Mouse (Mus musculus): ENCODE measurements at regions not wholly inside any gene's neighbourhood (a gene's known extent, or its start where the extent isn't known, plus 50 kb on each side); places are given as distances from the start of the nearest gene placed in this dataset.
"Not testable (repeated sequence)": the region's sequence is repeated elsewhere in the genome, so short reads cannot be mapped to it uniquely, and the experiment has no call there.

DNA sequence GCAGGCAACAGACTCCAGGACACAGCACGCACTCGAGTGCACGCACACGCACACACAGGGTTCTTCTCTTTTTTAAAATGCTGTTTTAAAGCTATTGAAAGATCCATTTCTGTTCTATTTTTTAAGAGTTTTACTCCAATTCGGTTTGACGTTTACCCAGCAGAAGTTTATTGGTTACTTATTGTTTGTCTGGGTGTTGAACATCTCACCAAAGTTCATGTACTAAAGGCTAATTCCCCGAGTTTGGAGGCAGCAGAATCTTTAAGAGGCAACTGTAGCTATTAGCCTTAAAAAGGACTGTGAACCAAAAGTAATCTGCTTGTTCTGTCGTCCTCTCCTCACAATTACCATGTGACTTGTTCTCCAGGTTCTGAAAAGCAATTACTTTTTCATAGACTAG lies 263.0 kb upstream of the Nfia start:
- Histone ChIP-seq H3K4me2 (replicated peaks) (no peak overlapping the region), H3K9me3 (no peaks in the 10 kb centered on the region), H3K36me3 (no peaks in the 10 kb centered on the region), H3K27me3 (no peaks in the 10 kb centered on the region), H3K27ac (no peak overlapping the region), H3K4me1 (no peaks in the 10 kb centered on the region), H3K9ac (no peak overlapping the region), H3K4me3 (no peak overlapping the region)
- WGBS, result 84% methylated on average over 8 of the region's 8 CpGs
- ATAC-seq (ENCODE audit: low FRiP score, low read depth), result no peak

- Histone ChIP-seq H3K27me3 (no peaks in the 10 kb centered on the region), H3K27ac (no peak overlapping the region), H3K4me3 (no peak overlapping the region), H3K36me3 (no peaks in the 10 kb centered on the region), H3K4me2 (replicated peaks) (no peak overlapping the region), H3K9me3 (no peaks in the 10 kb centered on the region), H3K9ac (no peak overlapping the region), H3K4me1 (peaks cover 6% of the 10 kb centered on the region; the same call in 1 of the 2 replicates)
- 68% methylated on average over 1 of the region's 1 CpGs for WGBS
- ATAC-seq (ENCODE audit: low FRiP score, low read depth), result no peak
Measured at GRCm38 (mm10) chr4:97505734-97506133, 266.8 kb upstream of the Nfia start.

GRCm38 (mm10) chr4:97491248-97491804 lies 281.2 kb upstream of the Nfia start:
- Histone ChIP-seq H3K4me2 (replicated peaks) (no peak overlapping the region), H3K4me1 (peaks cover 9% of the 10 kb centered on the region), H3K27ac (no peak overlapping the region), H3K9ac (no peak overlapping the region), H3K36me3 (no peaks in the 10 kb centered on the region), H3K9me3 (no peaks in the 10 kb centered on the region), H3K4me3 (no peak overlapping the region), H3K27me3 (no peaks in the 10 kb centered on the region)
- ATAC-seq (ENCODE audit: low FRiP score, low read depth), result no peak
- 86% methylated on average over 2 of the region's 2 CpGs for WGBS

DNA sequence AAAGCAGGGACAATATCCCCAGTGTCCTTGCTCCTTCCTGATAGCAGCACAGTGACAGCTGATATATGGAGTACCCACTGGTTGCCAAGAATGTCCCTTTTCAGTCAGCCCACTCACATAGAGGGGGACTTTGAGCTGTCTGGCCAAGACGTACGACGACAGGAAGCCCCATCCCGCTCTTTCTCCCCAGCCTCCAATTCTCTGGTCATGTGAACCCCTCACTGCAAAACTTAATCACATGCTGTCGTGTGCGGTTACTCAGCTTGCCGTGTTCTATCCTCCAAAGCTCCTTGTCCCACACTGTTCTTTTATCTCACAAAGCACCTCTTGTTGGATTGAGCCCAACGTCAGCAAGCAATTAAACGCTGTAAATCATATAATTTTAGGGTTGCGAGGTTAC lies 286.2 kb upstream of the Nfia start:
- Histone ChIP-seq H3K9ac (no peak overlapping the region), H3K4me1 (peaks cover 30% of the 10 kb centered on the region), H3K4me2 (replicated peaks) (no peak overlapping the region), H3K27me3 (no peaks in the 10 kb centered on the region), H3K36me3 (no peaks in the 10 kb centered on the region), H3K9me3 (0 out of 2 replicates have a peak, but pooled peaks cover 3% of the 10 kb centered on the region), H3K4me3 (no peak overlapping the region), H3K27ac (no peak overlapping the region)
- no peak for ATAC-seq (ENCODE audit: low FRiP score, low read depth)
- WGBS, result 30% methylated on average over 10 of the region's 10 CpGs

DNA sequence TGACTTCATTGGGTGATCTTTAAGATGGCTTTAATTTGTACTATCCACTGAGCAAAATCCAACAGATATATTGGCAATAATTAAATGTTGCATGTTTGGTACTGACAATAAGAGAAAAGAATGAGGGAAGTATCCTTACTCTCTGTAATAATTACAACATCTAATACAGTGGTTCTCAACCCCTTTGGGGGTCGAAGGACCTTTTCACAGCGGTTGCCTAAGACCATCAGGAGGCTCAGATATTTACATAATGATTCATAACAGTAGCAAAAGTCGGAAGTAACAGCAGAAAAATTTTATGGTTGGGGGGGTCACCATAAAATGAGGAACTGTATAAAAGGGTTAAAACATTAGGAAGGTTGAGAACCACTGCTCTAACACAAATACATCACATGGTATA lies 287.3 kb upstream of the Nfia start:
- peaks cover 37% of the 10 kb centered on the region for H3K4me1 ChIP-seq
- 0 out of 2 replicates have a peak, but pooled peaks cover 3% of the 10 kb centered on the region for H3K9me3 ChIP-seq
- no peak for ATAC-seq (ENCODE audit: low FRiP score, low read depth)
- no peak overlapping the region for H3K4me3 ChIP-seq
- H3K27me3 ChIP-seq, result no peaks in the 10 kb centered on the region
- no peak overlapping the region for H3K9ac ChIP-seq
- H3K27ac ChIP-seq, result no peak overlapping the region
- WGBS, result 88% methylated on average over 3 of the region's 3 CpGs
- no peak overlapping the region for H3K4me2 ChIP-seq (replicated peaks)
- H3K36me3 ChIP-seq, result no peaks in the 10 kb centered on the region

- WGBS, result 11% methylated on average over 10 of the region's 10 CpGs
Measured at GRCm38 (mm10) chr4:97482701-97483246, 289.8 kb upstream of the Nfia start.

DNA sequence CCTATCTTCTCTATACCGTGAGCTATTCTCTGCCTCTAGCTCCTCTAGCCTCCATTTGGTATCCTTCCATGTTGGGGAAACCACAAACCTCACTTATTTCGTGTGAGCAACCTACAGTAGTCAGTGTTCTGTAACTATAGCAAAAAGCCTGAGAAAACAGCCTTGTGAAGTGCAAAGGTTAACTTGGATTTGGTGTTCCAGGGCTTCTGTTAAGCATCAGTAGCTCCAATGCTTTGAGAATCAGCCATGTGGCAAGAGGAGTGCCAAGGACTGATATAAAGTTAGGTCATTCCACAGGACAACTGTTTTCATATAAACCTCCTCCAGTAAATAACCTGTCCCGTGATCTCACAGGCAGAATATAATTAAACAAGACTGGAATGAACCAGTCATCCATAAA lies 290.7 kb upstream of the Nfia start:
- Histone ChIP-seq H3K27me3 (no peaks in the 10 kb centered on the region), H3K9ac (no peak overlapping the region), H3K27ac (no peak overlapping the region), H3K4me1 (peaks cover 49% of the 10 kb centered on the region), H3K36me3 (no peaks in the 10 kb centered on the region), H3K4me2 (replicated peaks) (no peak overlapping the region), H3K4me3 (no peak overlapping the region), H3K9me3 (0 out of 2 replicates have a peak, but pooled peaks cover 3% of the 10 kb centered on the region)
- no peak for ATAC-seq (ENCODE audit: low FRiP score, low read depth)
- 73% methylated on average over 3 of the region's 3 CpGs for WGBS

More at GRCm38 (mm10) chr4:97482701-97483246, 289.8 kb upstream of the Nfia start:
- no peak overlapping the region for H3K27ac ChIP-seq
- peak; percentile 88 for ATAC-seq (ENCODE audit: low FRiP score, low read depth)
- H3K9me3 ChIP-seq, result 0 out of 2 replicates have a peak, but pooled peaks cover 3% of the 10 kb centered on the region
- H3K4me2 ChIP-seq (replicated peaks), result peak overlapping the region; percentile 23; the same call in 1 of the 2 replicates
- no peak overlapping the region for H3K4me3 ChIP-seq
- H3K9ac ChIP-seq, result no peak overlapping the region
- no peaks in the 10 kb centered on the region for H3K27me3 ChIP-seq
- peaks cover 44% of the 10 kb centered on the region for H3K4me1 ChIP-seq
- no peaks in the 10 kb centered on the region for H3K36me3 ChIP-seq

DNA sequence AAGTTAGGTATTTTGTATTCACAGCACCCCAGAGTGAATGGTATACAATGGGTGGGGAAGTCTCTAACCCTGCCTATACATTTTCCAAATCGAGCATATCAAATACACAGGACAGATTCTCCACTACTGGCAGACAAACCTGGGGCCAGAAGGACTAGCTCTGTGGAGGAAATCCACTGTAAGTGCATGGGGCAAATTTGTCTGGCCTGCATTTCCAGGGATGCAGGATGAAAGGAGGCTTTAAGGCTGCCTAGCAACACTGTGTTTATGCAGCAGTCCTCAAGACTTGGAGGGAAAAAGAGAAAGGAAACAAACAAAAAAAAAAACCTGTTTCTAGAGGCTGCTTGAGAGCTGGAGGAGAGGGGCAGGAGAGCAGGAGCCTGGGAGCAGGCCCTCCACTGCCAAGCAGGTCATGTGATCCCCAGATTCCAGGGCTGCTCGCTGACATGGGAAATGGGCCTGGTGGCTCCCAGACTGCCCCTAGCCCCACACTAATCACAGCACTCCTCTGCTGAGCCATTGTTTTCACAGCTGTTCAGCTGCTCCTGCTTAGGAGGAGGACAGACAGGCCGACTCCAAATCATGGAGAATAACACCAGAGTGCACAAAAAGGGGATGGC lies 293.7 kb upstream of the Gm10192 start:
- peak; percentile 93 for ATAC-seq (ENCODE audit: low FRiP score, low read depth)
- H3K9ac ChIP-seq, result no peak overlapping the region
- H3K36me3 ChIP-seq, result no peaks in the 10 kb centered on the region
- H3K27ac ChIP-seq, result peak overlapping the region; percentile 63; the same call in 1 of the 2 replicates
- peaks cover 31% of the 10 kb centered on the region for H3K4me1 ChIP-seq
- 20% methylated on average over 3 of the region's 3 CpGs for WGBS
- H3K4me2 ChIP-seq (replicated peaks), result no peak overlapping the region
- H3K4me3 ChIP-seq, result no peak overlapping the region
- no peaks in the 10 kb centered on the region for H3K27me3 ChIP-seq
- H3K9me3 ChIP-seq, result 0 out of 2 replicates have a peak, but pooled peaks cover 1% of the 10 kb centered on the region

GRCm38 (mm10) chr4:97473492-97473891 lies 290.5 kb upstream of the Gm10192 start:
- not testable (repeated sequence) for H3K27me3 ChIP-seq; H3K36me3 ChIP-seq; H3K4me2 ChIP-seq (replicated peaks); ATAC-seq (ENCODE audit: low FRiP score, low read depth); H3K9me3 ChIP-seq; H3K4me3 ChIP-seq; H3K9ac ChIP-seq; H3K27ac ChIP-seq
- peaks cover 24% of the 10 kb centered on the region for H3K4me1 ChIP-seq
- 90% methylated on average over 8 of the region's 8 CpGs for WGBS

- Histone ChIP-seq H3K4me2 (replicated peaks) (0 out of 2 replicates have a peak overlapping the region, but pooled peaks have one; percentile 5), H3K27me3 (no peaks in the 10 kb centered on the region), H3K9ac (no peak overlapping the region), H3K4me3 (no peak overlapping the region), H3K36me3 (no peaks in the 10 kb centered on the region), H3K4me1 (peaks cover 11% of the 10 kb centered on the region), H3K9me3 (no peaks in the 10 kb centered on the region), H3K27ac (no peak overlapping the region)
- 24% methylated on average over 6 of the region's 6 CpGs for WGBS
- peak; percentile 72 for ATAC-seq (ENCODE audit: low FRiP score, low read depth)
Measured at GRCm38 (mm10) chr4:97465932-97466666, 283.1 kb upstream of the Gm10192 start.

DNA sequence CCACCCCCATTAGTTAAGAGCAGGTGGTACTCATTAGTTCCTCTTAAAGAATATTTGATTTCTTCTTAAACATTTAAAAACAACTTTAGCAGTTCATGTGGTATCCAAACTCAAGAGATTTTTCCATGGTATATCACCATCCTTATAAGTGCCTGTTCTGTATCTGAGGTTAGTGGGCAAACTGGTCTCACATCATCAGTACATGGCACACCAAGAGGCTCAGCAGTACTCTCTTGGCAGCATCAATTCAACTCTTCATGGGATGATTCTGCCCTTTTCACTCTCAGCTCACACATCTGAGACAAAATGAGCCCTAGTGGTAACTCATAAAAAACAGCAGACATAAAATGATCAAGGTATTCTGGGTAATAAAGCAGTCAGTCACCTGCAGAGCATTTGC lies 282.6 kb upstream of the Gm10192 start:
- no peak overlapping the region for H3K27ac ChIP-seq
- no peak for ATAC-seq (ENCODE audit: low FRiP score, low read depth)

GRCm38 (mm10) chr4:97461177-97461576 lies 278.2 kb upstream of the Gm10192 start:
- peaks cover 8% of the 10 kb centered on the region for H3K4me1 ChIP-seq
- H3K27ac ChIP-seq, result no peak overlapping the region
- H3K9ac ChIP-seq, result no peak overlapping the region
- 47% methylated on average over 1 of the region's 1 CpGs for WGBS
- no peak overlapping the region for H3K4me3 ChIP-seq
- no peaks in the 10 kb centered on the region for H3K9me3 ChIP-seq
- no peaks in the 10 kb centered on the region for H3K27me3 ChIP-seq
- no peak for ATAC-seq (ENCODE audit: low FRiP score, low read depth)
- no peak overlapping the region for H3K4me2 ChIP-seq (replicated peaks)
- no peaks in the 10 kb centered on the region for H3K36me3 ChIP-seq

More for the DNA sequence above, 282.6 kb upstream of the Gm10192 start:
- H3K36me3 ChIP-seq, result no peaks in the 10 kb centered on the region
- H3K4me1 ChIP-seq, result peaks cover 11% of the 10 kb centered on the region
- no peaks in the 10 kb centered on the region for H3K9me3 ChIP-seq
- H3K4me2 ChIP-seq (replicated peaks), result no peak overlapping the region
- H3K27me3 ChIP-seq, result no peaks in the 10 kb centered on the region
- no peak overlapping the region for H3K9ac ChIP-seq
- H3K4me3 ChIP-seq, result no peak overlapping the region

Measured in limb, embryonic 13.5 days (tissue).